Mouse (Mus musculus): Measurements from ENCODE around the gene Cers6. TPM values are rescaled to one million over a fixed set of nuclear protein-coding genes. Genes with fewer than 3 reads are reported as not detected.

Gene Cers6
- total RNA-seq, 4 experiments from 2014 or later = 0.58 to 1.4 (median 0.64) TPM

- no peak for DNase-seq (ENCODE audit: low spot score in 2 of 2)
Measured at GRCm38 (mm10) chr2:68960060-68960459, 98.8 kb downstream of the Cers6 start.

- DNase-seq (ENCODE audit: low spot score in 2 of 2) = no peak
Measured at GRCm38 (mm10) chr2:68960620-68961019, 99.4 kb downstream of the Cers6 start.

- DNase-seq (ENCODE audit: low spot score in 2 of 2) = no peak
Measured at GRCm38 (mm10) chr2:68966360-68966759, 105.1 kb downstream of the Cers6 start.

- no peak for DNase-seq (ENCODE audit: low spot score in 2 of 2)
Measured at GRCm38 (mm10) chr2:68968028-68968427, 106.8 kb downstream of the Cers6 start.

- DNase-seq (ENCODE audit: low spot score in 2 of 2) = no peak
Measured at GRCm38 (mm10) chr2:68971840-68972239, 110.6 kb downstream of the Cers6 start.

- no peak for DNase-seq (ENCODE audit: low spot score in 2 of 2)
Measured at GRCm38 (mm10) chr2:68973753-68974152, 112.5 kb downstream of the Cers6 start.

- no peak for DNase-seq (ENCODE audit: low spot score in 2 of 2)
Measured at GRCm38 (mm10) chr2:68975286-68975685, 114.0 kb downstream of the Cers6 start.

GRCm38 (mm10) chr2:68975780-68976179 lies 114.5 kb downstream of the Cers6 start:
- no peak for DNase-seq (ENCODE audit: low spot score in 2 of 2)

- DNase-seq (ENCODE audit: low spot score in 2 of 2) = no peak
Measured at GRCm38 (mm10) chr2:68978244-68978643, 117.0 kb downstream of the Cers6 start.

GRCm38 (mm10) chr2:68978660-68979604 lies 117.7 kb downstream of the Cers6 start:
- DNase-seq (ENCODE audit: low spot score in 2 of 2) = no peak

GRCm38 (mm10) chr2:68981302-68981701 lies 120.1 kb downstream of the Cers6 start:
- no peak for DNase-seq (ENCODE audit: low spot score in 2 of 2)

- no peak for DNase-seq (ENCODE audit: low spot score in 2 of 2)
Measured at GRCm38 (mm10) chr2:68981756-68982409, 120.6 kb downstream of the Cers6 start.

- no peak for DNase-seq (ENCODE audit: low spot score in 2 of 2)
Measured at GRCm38 (mm10) chr2:68982979-68983378, 121.7 kb downstream of the Cers6 start.

- no peak for DNase-seq (ENCODE audit: low spot score in 2 of 2)
Measured at GRCm38 (mm10) chr2:68983431-68983830, 122.2 kb downstream of the Cers6 start.

- DNase-seq (ENCODE audit: low spot score in 2 of 2) = no peak
Measured at GRCm38 (mm10) chr2:68989117-68989516, 127.9 kb downstream of the Cers6 start.

- no peak for DNase-seq (ENCODE audit: low spot score in 2 of 2)
Measured at GRCm38 (mm10) chr2:68992629-68993028, 131.4 kb downstream of the Cers6 start.

GRCm38 (mm10) chr2:68994441-68994840 lies 133.2 kb downstream of the Cers6 start:
- DNase-seq (ENCODE audit: low spot score in 2 of 2) = no peak

GRCm38 (mm10) chr2:68995723-68996122 lies 134.5 kb downstream of the Cers6 start:
- DNase-seq (ENCODE audit: low spot score in 2 of 2) = no peak

- DNase-seq (ENCODE audit: low spot score in 2 of 2) = no peak
Measured at GRCm38 (mm10) chr2:68996268-68996667, 135.0 kb downstream of the Cers6 start.

- DNase-seq (ENCODE audit: low spot score in 2 of 2) = no peak
Measured at GRCm38 (mm10) chr2:69004001-69004400, 142.8 kb downstream of the Cers6 start.

- no peak for DNase-seq (ENCODE audit: low spot score in 2 of 2)
Measured at GRCm38 (mm10) chr2:69011392-69011791, 150.2 kb downstream of the Cers6 start.

- DNase-seq (ENCODE audit: low spot score in 2 of 2) = no peak
Measured at GRCm38 (mm10) chr2:69011860-69012259, 150.6 kb downstream of the Cers6 start.

GRCm38 (mm10) chr2:69014241-69014640 lies 153.0 kb downstream of the Cers6 start:
- DNase-seq (ENCODE audit: low spot score in 2 of 2) = no peak
